Mouse (Mus musculus): ENCODE results near the gene Arpp21. TPM values are rescaled to one million over a fixed set of nuclear protein-coding genes. Genes with fewer than 3 reads are reported as not detected.

Gene Arpp21
- polyA plus RNA-seq, 1 experiment from 2014 or later, result 0.77 TPM

- no peaks in the 10 kb centered on the region for H3K9me3 ChIP-seq (replicated peaks)
- WGBS (ENCODE audit: insufficient replicate concordance), result 57% methylated on average over 5 of the region's 5 CpGs
- H3K27ac ChIP-seq (replicated peaks), result no peak overlapping the region
- no peaks in the 10 kb centered on the region for H3K4me1 ChIP-seq (replicated peaks)
- no peak overlapping the region for H3K4me3 ChIP-seq (replicated peaks)
- H3K4me2 ChIP-seq, result no peak overlapping the region
- H3K9ac ChIP-seq, result no peak overlapping the region
- no peak for ATAC-seq (ENCODE audit: insufficient read depth)
- H3K36me3 ChIP-seq (replicated peaks), result no peaks in the 10 kb centered on the region
- no peaks in the 10 kb centered on the region for H3K27me3 ChIP-seq
These were observed 140.0 kb downstream of the Arpp21 start for GRCm38 (mm10) chr9:112095708-112096107.

GRCm38 (mm10) chr9:112095198-112095597 is 140.5 kb downstream of the Arpp21 start:
- Histone ChIP-seq H3K9me3 (replicated peaks) (no peaks in the 10 kb centered on the region), H3K9ac (no peak overlapping the region), H3K4me1 (replicated peaks) (no peaks in the 10 kb centered on the region), H3K36me3 (replicated peaks) (no peaks in the 10 kb centered on the region), H3K27me3 (no peaks in the 10 kb centered on the region), H3K4me3 (replicated peaks) (no peak overlapping the region), H3K4me2 (no peak overlapping the region), H3K27ac (replicated peaks) (no peak overlapping the region)
- WGBS (ENCODE audit: insufficient replicate concordance), result 49% methylated on average over 2 of the region's 2 CpGs
- ATAC-seq (ENCODE audit: insufficient read depth), result no peak

GRCm38 (mm10) chr9:112078903-112079302 is 156.8 kb downstream of the Arpp21 start:
- Histone ChIP-seq H3K9me3 (replicated peaks) (no peaks in the 10 kb centered on the region), H3K4me2 (no peak overlapping the region), H3K27me3 (no peaks in the 10 kb centered on the region), H3K9ac (no peak overlapping the region), H3K27ac (replicated peaks) (no peak overlapping the region), H3K4me3 (replicated peaks) (no peak overlapping the region), H3K4me1 (replicated peaks) (no peaks in the 10 kb centered on the region), H3K36me3 (replicated peaks) (no peaks in the 10 kb centered on the region)
- WGBS (ENCODE audit: insufficient replicate concordance), result 55% methylated on average over 2 of the region's 2 CpGs
- no peak for ATAC-seq (ENCODE audit: insufficient read depth)

GRCm38 (mm10) chr9:112078453-112078852 is 157.3 kb downstream of the Arpp21 start:
- H3K4me1 ChIP-seq (replicated peaks), result no peaks in the 10 kb centered on the region
- H3K27ac ChIP-seq (replicated peaks), result no peak overlapping the region
- H3K4me2 ChIP-seq, result no peak overlapping the region
- H3K9ac ChIP-seq, result no peak overlapping the region
- WGBS (ENCODE audit: insufficient replicate concordance), result 55% methylated on average over 4 of the region's 4 CpGs
- ATAC-seq (ENCODE audit: insufficient read depth), result no peak
- no peak overlapping the region for H3K4me3 ChIP-seq (replicated peaks)
- H3K9me3 ChIP-seq (replicated peaks), result no peaks in the 10 kb centered on the region
- no peaks in the 10 kb centered on the region for H3K36me3 ChIP-seq (replicated peaks)
- H3K27me3 ChIP-seq, result no peaks in the 10 kb centered on the region

- Histone ChIP-seq H3K9ac (no peak overlapping the region), H3K36me3 (replicated peaks) (no peaks in the 10 kb centered on the region), H3K4me3 (replicated peaks) (no peak overlapping the region), H3K4me1 (replicated peaks) (no peaks in the 10 kb centered on the region), H3K27ac (replicated peaks) (no peak overlapping the region), H3K4me2 (no peak overlapping the region), H3K9me3 (replicated peaks) (no peaks in the 10 kb centered on the region), H3K27me3 (no peaks in the 10 kb centered on the region)
- WGBS (ENCODE audit: insufficient replicate concordance), result 62% methylated on average over 5 of the region's 5 CpGs
- ATAC-seq (ENCODE audit: insufficient read depth), result no peak
These were observed 160.5 kb downstream of the Arpp21 start for GRCm38 (mm10) chr9:112075273-112075672.

DNA sequence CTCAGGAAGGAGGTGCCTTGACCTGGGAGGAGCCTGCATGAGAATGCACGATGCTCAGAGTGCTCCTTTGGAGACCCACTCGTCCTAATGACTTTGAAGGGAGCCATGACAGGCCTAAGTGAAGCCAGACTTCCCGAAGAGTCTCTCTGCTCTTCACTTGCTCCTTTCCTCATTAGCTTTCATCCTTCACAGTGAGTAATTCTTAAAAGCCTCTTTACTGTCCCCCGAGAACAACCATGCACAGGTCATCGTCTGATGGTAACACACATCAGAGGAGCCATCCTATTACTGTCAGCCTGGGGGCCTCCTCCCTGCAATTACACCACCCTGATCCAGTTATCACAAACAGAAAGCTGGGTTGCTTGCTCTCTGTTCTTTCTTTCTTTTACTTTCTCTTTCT is 160.9 kb downstream of the Arpp21 start:
- H3K9ac ChIP-seq, result no peak overlapping the region
- no peak overlapping the region for H3K27ac ChIP-seq (replicated peaks)
- no peaks in the 10 kb centered on the region for H3K9me3 ChIP-seq (replicated peaks)
- no peak overlapping the region for H3K4me3 ChIP-seq (replicated peaks)
- no peaks in the 10 kb centered on the region for H3K27me3 ChIP-seq
- no peak overlapping the region for H3K4me2 ChIP-seq
- H3K4me1 ChIP-seq (replicated peaks), result no peaks in the 10 kb centered on the region
- no peak for ATAC-seq (ENCODE audit: insufficient read depth)
- no peaks in the 10 kb centered on the region for H3K36me3 ChIP-seq (replicated peaks)
- 44% methylated on average over 5 of the region's 5 CpGs for WGBS (ENCODE audit: insufficient replicate concordance)

DNA sequence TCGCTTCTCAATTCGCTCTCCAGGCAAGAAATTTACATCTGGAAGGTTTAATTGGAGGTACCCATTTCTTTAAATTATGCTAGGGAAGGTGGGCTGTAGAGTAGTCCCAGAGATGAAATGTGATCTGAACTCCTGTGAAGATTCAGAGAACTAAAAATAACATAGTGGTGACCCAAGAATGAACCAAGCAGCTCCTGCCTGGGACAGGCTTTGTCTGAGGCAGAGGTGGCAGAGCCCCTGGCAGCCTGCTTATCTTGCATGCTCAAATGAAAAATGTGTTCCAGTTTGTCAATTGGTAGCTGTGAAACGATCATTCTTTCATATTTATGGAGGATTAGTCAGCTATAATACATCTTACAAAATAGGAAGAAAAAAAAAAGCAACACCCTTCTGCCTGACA is 164.4 kb downstream of the Arpp21 start:
- 46% methylated on average over 3 of the region's 3 CpGs for WGBS (ENCODE audit: insufficient replicate concordance)
- ATAC-seq (ENCODE audit: insufficient read depth), result no peak

DNA sequence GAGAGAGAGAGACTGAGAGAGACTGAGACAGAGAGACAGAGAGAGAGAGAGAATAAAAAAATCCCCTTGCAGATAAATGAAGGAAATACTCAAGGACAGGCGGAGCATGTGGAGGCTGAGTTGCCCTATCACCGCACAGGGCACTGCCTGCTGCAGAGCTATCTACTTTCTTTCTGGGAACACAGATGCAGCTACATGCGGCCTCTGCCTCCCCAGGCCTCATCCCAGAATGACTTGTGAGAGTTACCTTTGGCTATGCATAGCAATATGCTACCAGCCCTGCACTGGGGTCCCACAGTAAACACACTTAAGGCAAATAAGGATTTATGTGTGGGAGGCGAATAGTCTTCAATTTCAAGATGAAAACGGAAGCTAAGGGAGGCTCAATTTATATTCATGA is 164.8 kb downstream of the Arpp21 start:
- Histone ChIP-seq H3K4me3 (replicated peaks) (no peak overlapping the region), H3K9ac (no peak overlapping the region), H3K36me3 (replicated peaks) (no peaks in the 10 kb centered on the region), H3K4me1 (replicated peaks) (no peaks in the 10 kb centered on the region), H3K27me3 (no peaks in the 10 kb centered on the region), H3K4me2 (no peak overlapping the region), H3K9me3 (replicated peaks) (no peaks in the 10 kb centered on the region), H3K27ac (replicated peaks) (no peak overlapping the region)
- no peak for ATAC-seq (ENCODE audit: insufficient read depth)
- WGBS (ENCODE audit: insufficient replicate concordance), result 46% methylated on average over 5 of the region's 5 CpGs

More for the DNA sequence above, 164.4 kb downstream of the Arpp21 start:
- no peaks in the 10 kb centered on the region for H3K27me3 ChIP-seq
- no peak overlapping the region for H3K4me2 ChIP-seq
- no peak overlapping the region for H3K27ac ChIP-seq (replicated peaks)
- no peak overlapping the region for H3K9ac ChIP-seq
- no peak overlapping the region for H3K4me3 ChIP-seq (replicated peaks)
- no peaks in the 10 kb centered on the region for H3K9me3 ChIP-seq (replicated peaks)
- no peaks in the 10 kb centered on the region for H3K36me3 ChIP-seq (replicated peaks)
- no peaks in the 10 kb centered on the region for H3K4me1 ChIP-seq (replicated peaks)

- no peaks in the 10 kb centered on the region for H3K36me3 ChIP-seq (replicated peaks)
- no peak for ATAC-seq (ENCODE audit: insufficient read depth)
These were observed 167.5 kb downstream of the Arpp21 start for GRCm38 (mm10) chr9:112068250-112068649.

GRCm38 (mm10) chr9:112060696-112061425 is 174.9 kb downstream of the Arpp21 start:
- Histone ChIP-seq H3K4me3 (replicated peaks) (no peak overlapping the region), H3K4me1 (replicated peaks) (no peaks in the 10 kb centered on the region), H3K36me3 (replicated peaks) (no peaks in the 10 kb centered on the region), H3K9me3 (replicated peaks) (no peaks in the 10 kb centered on the region), H3K4me2 (no peak overlapping the region), H3K27me3 (no peaks in the 10 kb centered on the region), H3K27ac (replicated peaks) (no peak overlapping the region), H3K9ac (no peak overlapping the region)
- no peak for ATAC-seq (ENCODE audit: insufficient read depth)
- WGBS (ENCODE audit: insufficient replicate concordance), result 51% methylated on average over 6 of the region's 6 CpGs

More at GRCm38 (mm10) chr9:112068250-112068649, 167.5 kb downstream of the Arpp21 start:
- Histone ChIP-seq H3K4me2 (no peak overlapping the region), H3K4me3 (replicated peaks) (no peak overlapping the region), H3K27me3 (no peaks in the 10 kb centered on the region), H3K27ac (replicated peaks) (no peak overlapping the region), H3K9me3 (replicated peaks) (no peaks in the 10 kb centered on the region), H3K9ac (no peak overlapping the region), H3K4me1 (replicated peaks) (no peaks in the 10 kb centered on the region)
- 64% methylated on average over 5 of the region's 5 CpGs for WGBS (ENCODE audit: insufficient replicate concordance)

DNA sequence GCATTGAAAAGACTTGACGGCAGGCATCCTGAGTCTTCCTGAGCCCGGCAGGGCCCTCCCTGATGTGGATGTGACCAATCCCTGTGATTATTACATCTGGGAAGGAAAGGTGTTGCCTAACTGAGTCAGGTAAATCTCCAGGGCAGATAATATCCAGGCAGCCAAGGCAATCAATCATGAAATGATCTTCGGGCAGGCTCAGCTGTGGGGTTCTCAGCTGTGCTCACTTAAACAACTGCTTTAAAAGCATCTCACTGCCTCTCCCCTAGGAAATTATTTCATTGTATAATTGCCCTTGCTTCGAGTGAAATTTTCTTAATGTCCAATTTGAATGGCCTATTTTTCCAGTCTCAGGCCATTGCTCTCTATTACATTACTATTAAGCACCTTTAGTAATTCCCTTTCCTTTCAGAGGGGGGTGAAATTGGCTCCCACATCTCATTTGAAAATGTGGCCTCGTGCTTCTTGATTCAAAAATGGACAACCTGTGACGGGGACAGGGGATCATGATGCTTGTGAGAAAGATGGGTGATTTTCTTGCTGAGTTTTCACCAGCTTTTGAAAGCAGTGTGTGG is 180.8 kb downstream of the Arpp21 start:
- Histone ChIP-seq H3K4me2 (no peak overlapping the region), H3K4me3 (replicated peaks) (no peak overlapping the region), H3K36me3 (replicated peaks) (no peaks in the 10 kb centered on the region), H3K27ac (replicated peaks) (no peak overlapping the region), H3K9me3 (replicated peaks) (no peaks in the 10 kb centered on the region), H3K27me3 (no peaks in the 10 kb centered on the region), H3K9ac (no peak overlapping the region), H3K4me1 (replicated peaks) (no peaks in the 10 kb centered on the region)
- WGBS (ENCODE audit: insufficient replicate concordance), result 62% methylated on average over 6 of the region's 6 CpGs
- ATAC-seq (ENCODE audit: insufficient read depth), result no peak
